In genomic region chr11:17750345-17750744, GRCm38 (mm10) we compare ENCODE assay signal across 10 mouse cellular contexts.
DNase-seq lines count a peak whose midpoint lies in the region; ATAC-seq lines count a peak whose summit lies in the region.
"Had no signal": no experiment of that assay in that cellular context is flagged by ENCODE, and none has a peak within 500 bp of the region (broad histone marks: within the 10 kb centered on the region; RNA-seq: fewer than 3 reads in every experiment).

No protein-coding gene starts in this region.

- no peaks in the 10 kb centered on the region for H3K9me3 ChIP-seq in hindbrain, embryonic 11.5 days (ENCODE audit: control insufficient read depth, low read length)
- no peaks in the 10 kb centered on the region for H3K9me3 ChIP-seq in hindbrain, embryonic 14.5 days (ENCODE audit: control insufficient read depth, low read length)
- H3K9me3 ChIP-seq in forebrain, embryonic 15.5 days, result no peaks in the 10 kb centered on the region
- H3K9me3 ChIP-seq in midbrain, embryonic 10.5 days (replicated peaks), result no peaks in the 10 kb centered on the region
- no peaks in the 10 kb centered on the region for H3K9me3 ChIP-seq in heart, embryonic 11.5 days (replicated peaks; ENCODE audit: control insufficient read depth, low read length)
- H3K9me3 ChIP-seq in heart, embryonic 10.5 days, result no peaks in the 10 kb centered on the region
- H3K9me3 ChIP-seq: megakaryocyte, embryonic 14.5 days had no signal

- ATAC-seq in hindbrain, embryonic 11.5 days (ENCODE audit: low FRiP score), result peak; percentile 30; the same call in 1 of the 2 replicates
- ATAC-seq in hindbrain, embryonic 14.5 days (ENCODE audit: low FRiP score), result no peak
- peak; percentile 72 for ATAC-seq in forebrain, embryonic 15.5 days (replicated peaks)
- ATAC-seq in heart, embryonic 11.5 days (replicated peaks; ENCODE audit: insufficient number of reproducible peaks, low FRiP score, low TSS enrichment), result no peak
- ATAC-seq: inflammation-experienced regulatory T-cells, adult 6 months had no signal

- no peaks in the 10 kb centered on the region for H3K27me3 ChIP-seq in hindbrain, embryonic 11.5 days (ENCODE audit: control insufficient read depth, insufficient read depth, low read length)
- no peaks in the 10 kb centered on the region for H3K27me3 ChIP-seq in hindbrain, embryonic 14.5 days (ENCODE audit: control insufficient read depth, insufficient read depth, low read length)
- H3K27me3 ChIP-seq in forebrain, embryonic 15.5 days, result no peaks in the 10 kb centered on the region
- no peaks in the 10 kb centered on the region for H3K27me3 ChIP-seq in midbrain, embryonic 10.5 days (ENCODE audit: low read depth, poor library complexity, severe bottlenecking)
- no peaks in the 10 kb centered on the region for H3K27me3 ChIP-seq in heart, embryonic 11.5 days (ENCODE audit: control insufficient read depth, insufficient read depth, low read length)
- no peaks in the 10 kb centered on the region for H3K27me3 ChIP-seq in heart, embryonic 10.5 days (ENCODE audit: insufficient read depth, poor library complexity, severe bottlenecking)
- H3K27me3 ChIP-seq: megakaryocyte, embryonic 14.5 days had no signal

- 22% methylated on average over 6 of the region's 6 CpGs for WGBS in hindbrain, embryonic 11.5 days
- WGBS in hindbrain, embryonic 14.5 days, result 15% methylated on average over 6 of the region's 6 CpGs
- WGBS in forebrain, embryonic 15.5 days, result 22% methylated on average over 6 of the region's 6 CpGs
- 25% methylated on average over 6 of the region's 6 CpGs for WGBS in midbrain, embryonic 10.5 days
- 61% methylated on average over 6 of the region's 6 CpGs for WGBS in heart, embryonic 11.5 days (ENCODE audit: insufficient replicate concordance)
- 66% methylated on average over 6 of the region's 6 CpGs for WGBS in heart, embryonic 10.5 days

- H3K4me3 ChIP-seq in hindbrain, embryonic 11.5 days (ENCODE audit: low read depth, low read length), result no peak overlapping the region
- H3K4me3 ChIP-seq in hindbrain, embryonic 14.5 days (replicated peaks; ENCODE audit: low read length), result no peak overlapping the region
- no peak overlapping the region for H3K4me3 ChIP-seq in forebrain, embryonic 15.5 days
- H3K4me3 ChIP-seq in midbrain, embryonic 10.5 days, result no peak overlapping the region
- no peak overlapping the region for H3K4me3 ChIP-seq in heart, embryonic 11.5 days (ENCODE audit: low read depth, low read length)
- no peak overlapping the region for H3K4me3 ChIP-seq in heart, embryonic 10.5 days
- H3K4me3 ChIP-seq: megakaryocyte, embryonic 14.5 days had no signal

- H3K4me1 ChIP-seq in hindbrain, embryonic 11.5 days (replicated peaks; ENCODE audit: control insufficient read depth, insufficient read depth, low read length), result no peaks in the 10 kb centered on the region
- no peaks in the 10 kb centered on the region for H3K4me1 ChIP-seq in hindbrain, embryonic 14.5 days (replicated peaks; ENCODE audit: control insufficient read depth, insufficient read depth, low read length)
- H3K4me1 ChIP-seq in forebrain, embryonic 15.5 days, result no peaks in the 10 kb centered on the region; the same call in 1 of the 2 replicates
- peaks cover 10% of the 10 kb centered on the region for H3K4me1 ChIP-seq in midbrain, embryonic 10.5 days
- H3K4me1 ChIP-seq in heart, embryonic 11.5 days (ENCODE audit: control insufficient read depth, insufficient read depth, low read length), result no peaks in the 10 kb centered on the region
- H3K4me1 ChIP-seq in heart, embryonic 10.5 days, result no peaks in the 10 kb centered on the region
- H3K4me1 ChIP-seq: megakaryocyte, embryonic 14.5 days had no signal

- no peak overlapping the region for H3K4me2 ChIP-seq in hindbrain, embryonic 11.5 days (replicated peaks; ENCODE audit: low read depth, low read length)
- no peak overlapping the region for H3K4me2 ChIP-seq in hindbrain, embryonic 14.5 days (replicated peaks)
- no peak overlapping the region for H3K4me2 ChIP-seq in forebrain, embryonic 15.5 days (replicated peaks)
- no peak overlapping the region for H3K4me2 ChIP-seq in heart, embryonic 11.5 days

- H3K27ac ChIP-seq in hindbrain, embryonic 11.5 days (ENCODE audit: low read depth, low read length), result no peak overlapping the region
- no peak overlapping the region for H3K27ac ChIP-seq in hindbrain, embryonic 14.5 days
- no peak overlapping the region for H3K27ac ChIP-seq in forebrain, embryonic 15.5 days (replicated peaks)
- H3K27ac ChIP-seq in midbrain, embryonic 10.5 days (replicated peaks), result peak overlapping the region; percentile 52
- no peak overlapping the region for H3K27ac ChIP-seq in heart, embryonic 11.5 days (ENCODE audit: low read depth, low read length)
- H3K27ac ChIP-seq in heart, embryonic 10.5 days, result no peak overlapping the region

- no peak overlapping the region for H3K9ac ChIP-seq in hindbrain, embryonic 11.5 days (ENCODE audit: low read depth, low read length)
- no peak overlapping the region for H3K9ac ChIP-seq in hindbrain, embryonic 14.5 days
- H3K9ac ChIP-seq in forebrain, embryonic 15.5 days (replicated peaks), result no peak overlapping the region
- H3K9ac ChIP-seq in heart, embryonic 11.5 days (ENCODE audit: low read depth, low read length), result no peak overlapping the region

- peak; percentile 37 for DNase-seq in hindbrain, embryonic 11.5 days (ENCODE audit: low spot score)
- DNase-seq in hindbrain, embryonic 14.5 days (ENCODE audit: low spot score), result no peak
- peak; percentile 69 for DNase-seq in embryo, embryonic 10 days (ENCODE audit: low spot score)
- peak; percentile 36 for DNase-seq in midbrain, embryonic 10.5 days (ENCODE audit: low spot score)
- DNase-seq in heart, embryonic 10.5 days (ENCODE audit: low spot score), result no peak
- no peak for DNase-seq in ovary, adult 18-20 months (ENCODE audit: low spot score)

- H3K36me3 ChIP-seq in hindbrain, embryonic 11.5 days (ENCODE audit: control insufficient read depth, insufficient read depth, low read length), result no peaks in the 10 kb centered on the region
- no peaks in the 10 kb centered on the region for H3K36me3 ChIP-seq in hindbrain, embryonic 14.5 days (replicated peaks; ENCODE audit: control insufficient read depth, insufficient read depth)
- H3K36me3 ChIP-seq in forebrain, embryonic 15.5 days, result no peaks in the 10 kb centered on the region
- no peaks in the 10 kb centered on the region for H3K36me3 ChIP-seq in midbrain, embryonic 10.5 days
- H3K36me3 ChIP-seq in heart, embryonic 11.5 days (ENCODE audit: control insufficient read depth, insufficient read depth, low read length), result no peaks in the 10 kb centered on the region
- H3K36me3 ChIP-seq in heart, embryonic 10.5 days, result no peaks in the 10 kb centered on the region

Comparison
In these comparisons a context has a peak if more than half of its experiments do, and no peak if none do; other contexts are left out.
1. ATAC-seq: peak in hindbrain, embryonic 11.5 days (single experiment) and forebrain, embryonic 15.5 days (single experiment); none in hindbrain, embryonic 14.5 days (single experiment) and heart, embryonic 11.5 days (single experiment).
2. DNase-seq: peak in hindbrain, embryonic 11.5 days (single experiment), embryo, embryonic 10 days (single experiment) and midbrain, embryonic 10.5 days (single experiment); none in hindbrain, embryonic 14.5 days (single experiment), heart, embryonic 10.5 days (single experiment) and ovary, adult 18-20 months (single experiment).